Mouse (Mus musculus): ENCODE results near the gene Tut7.
"Not testable (repeated sequence)": the region's sequence is repeated elsewhere in the genome, so short reads cannot be mapped to it uniquely, and the experiment has no call there.

GRCm38 (mm10) chr13:59841761-59842160 is 18.8 kb upstream of the Tut7 start:
- TF ChIP-seq POLR2A (IDR thresholded peaks at IDR 0.05; ENCODE audit: insufficient read length, low read depth); MYOD1 (IDR thresholded peaks at IDR 0.05; ENCODE audit: control insufficient read depth in 1 of 3, insufficient read length in 2 of 3, low read depth in 2 of 3); E2F4 (IDR thresholded peaks at IDR 0.05; ENCODE audit: insufficient read depth); MAX (IDR thresholded peaks at IDR 0.05; ENCODE audit: low read depth); MYOG (IDR thresholded peaks at IDR 0.05; ENCODE audit: control insufficient read depth in 1 of 3, insufficient read depth in 1 of 3, insufficient read length in 2 of 3, low read depth in 2 of 3); TCF3 (IDR thresholded peaks at IDR 0.05; ENCODE audit: insufficient read length, low read depth); CEBPB (IDR thresholded peaks at IDR 0.05; ENCODE audit: insufficient read depth, poor library complexity, severe bottlenecking); TCF12 (IDR thresholded peaks at IDR 0.05; ENCODE audit: insufficient read depth, poor library complexity, severe bottlenecking); USF1 (IDR thresholded peaks at IDR 0.05; ENCODE audit: low read depth); POLR2AphosphoS2 (IDR thresholded peaks at IDR 0.05; ENCODE audit: insufficient read length, low read depth): not testable (repeated sequence)

Measured in myocyte (in vitro differentiated cells).